Mouse (Mus musculus) fibroblast of lung, adult 2 months (primary cell): ENCODE results near the gene Bsdc1.
A peak's percentile ranks its signal among the peaks of the same experiment; 100 is the strongest.
"Not testable (repeated sequence)": the region's sequence is repeated elsewhere in the genome, so short reads cannot be mapped to it uniquely, and the experiment has no call there.

ENCODE experiments used
- DNase-seq: peaks from one replicate; pipeline ENCODE4 v3.0.0-alpha.2; 2011; ENCODE audit warnings: low read depth

Bsdc1 gene

GRCm38 (mm10) chr4:129461183-129461960 is at the start of gene Bsdc1:
TSS of gene Bsdc1 (plus strand) at chr4:129461581.
- DNase-seq = peak; percentile 100

GRCm38 (mm10) chr4:129415892-129416291 is 45.5 kb upstream of the Bsdc1 start:
- no peak for DNase-seq

- DNase-seq = no peak
Measured at GRCm38 (mm10) chr4:129416478-129416877, 44.9 kb upstream of the Bsdc1 start.

- DNase-seq = no peak
Measured at GRCm38 (mm10) chr4:129418321-129418720, 43.1 kb upstream of the Bsdc1 start.

- no peak for DNase-seq
Measured at GRCm38 (mm10) chr4:129440340-129441063, 20.9 kb upstream of the Bsdc1 start, which contains the start of gene Zbtb8b. TSS of gene Zbtb8b (minus strand) at chr4:129440853.

GRCm38 (mm10) chr4:129441145-129441544 is 20.2 kb upstream of the Bsdc1 start:
- DNase-seq = no peak

- no peak for DNase-seq
Measured at GRCm38 (mm10) chr4:129447360-129447759, 14.0 kb upstream of the Bsdc1 start.

- no peak for DNase-seq
Measured at GRCm38 (mm10) chr4:129447778-129448563, 13.4 kb upstream of the Bsdc1 start.

- no peak for DNase-seq
Measured at GRCm38 (mm10) chr4:129448713-129449112, 12.7 kb upstream of the Bsdc1 start.

- DNase-seq = no peak
Measured at GRCm38 (mm10) chr4:129450851-129451250, 10.5 kb upstream of the Bsdc1 start.

- DNase-seq = no peak
Measured at GRCm38 (mm10) chr4:129451471-129452169, 9.8 kb upstream of the Bsdc1 start.

GRCm38 (mm10) chr4:129455265-129455664 is 6.1 kb upstream of the Bsdc1 start:
- DNase-seq = peak; percentile 60

- no peak for DNase-seq
Measured at GRCm38 (mm10) chr4:129456126-129456525, 5.3 kb upstream of the Bsdc1 start.

- not testable (repeated sequence) for DNase-seq
Measured at GRCm38 (mm10) chr4:129457311-129457710, 4.1 kb upstream of the Bsdc1 start.

- DNase-seq = no peak
Measured at GRCm38 (mm10) chr4:129459726-129460125, 1.7 kb upstream of the Bsdc1 start.

- no peak for DNase-seq
Measured at GRCm38 (mm10) chr4:129460827-129461182, 576 bp upstream of the Bsdc1 start.

- DNase-seq = no peak
Measured at GRCm38 (mm10) chr4:129462118-129462517, 737 bp downstream of the Bsdc1 start.

GRCm38 (mm10) chr4:129463097-129464059 is 2.0 kb downstream of the Bsdc1 start:
- DNase-seq = no peak

- no peak for DNase-seq
Measured at GRCm38 (mm10) chr4:129464286-129464815, 3.0 kb downstream of the Bsdc1 start.

- no peak for DNase-seq
Measured at GRCm38 (mm10) chr4:129476047-129476446, 14.7 kb downstream of the Bsdc1 start.
